Mouse (Mus musculus) kidney, postnatal 10 days (tissue): Measurements from ENCODE around the gene Snapin.
A peak's percentile ranks its signal among the peaks of the same experiment; 100 is the strongest.

Experiments used
- DNase-seq: peaks from one replicate; pipeline ENCODE4 v3.0.0; 2021; ENCODE audit warnings: mixed read lengths

Snapin gene

DNA sequence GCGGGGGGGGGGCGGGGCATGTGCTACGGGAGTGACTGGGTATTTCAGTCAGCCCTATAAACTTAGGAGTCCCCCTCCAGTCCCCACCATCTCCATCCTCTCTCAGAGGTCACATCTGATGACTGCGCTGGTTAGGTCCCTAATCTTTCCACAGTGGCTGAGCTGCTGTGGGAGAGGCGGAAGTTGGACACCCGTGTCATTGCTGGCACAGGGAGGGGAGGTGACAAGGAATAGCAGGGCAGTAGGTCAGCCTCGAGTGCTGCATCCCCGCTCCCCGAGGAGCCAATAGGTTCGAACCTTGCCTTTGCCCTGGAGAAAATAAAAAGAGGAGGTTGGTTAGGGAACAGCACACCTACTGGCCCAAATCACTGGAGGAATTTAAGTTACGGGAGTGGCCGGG is 40.0 kb downstream of the Snapin start:
- DNase-seq: no peak

DNA sequence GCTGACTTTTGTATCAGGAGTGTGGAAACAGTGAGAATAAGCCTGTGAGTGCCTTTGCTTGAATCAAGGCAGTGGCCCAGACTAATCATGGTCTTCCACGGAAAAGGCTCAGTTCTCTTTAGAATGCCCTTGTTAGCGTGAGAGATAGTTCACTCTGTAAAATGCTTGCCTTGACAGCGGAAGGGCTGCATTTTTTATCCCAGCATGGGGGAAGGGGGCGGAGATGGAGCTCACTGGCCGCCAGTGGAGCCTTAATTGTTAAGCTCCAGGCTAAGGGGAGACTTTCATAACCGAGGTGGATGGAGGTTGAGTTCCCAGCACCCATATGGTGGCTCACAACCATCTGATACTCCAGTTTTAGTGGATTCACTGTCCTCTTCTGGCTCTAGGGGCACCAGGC is 42.2 kb downstream of the Snapin start:
- DNase-seq: peak; percentile 55

DNA sequence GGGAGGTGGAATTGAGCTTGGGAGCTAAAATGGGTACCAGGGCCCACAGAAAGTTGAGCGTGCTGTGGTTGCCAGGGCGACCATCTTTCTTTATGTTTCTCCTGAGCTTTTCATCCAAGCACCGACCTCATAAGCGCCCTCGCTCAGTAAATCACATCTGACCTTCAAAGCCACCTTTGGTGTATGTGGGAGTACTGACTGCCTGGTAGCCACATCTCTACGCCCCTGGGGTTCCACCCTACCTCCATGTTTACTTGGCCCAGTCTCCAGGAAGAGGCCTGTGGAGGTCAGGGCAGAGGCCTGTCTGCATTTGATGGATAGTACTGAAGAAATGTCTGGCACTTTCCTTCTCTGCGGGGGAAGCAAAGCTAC is 43.7 kb downstream of the Snapin start:
- DNase-seq: peak; percentile 55

DNA sequence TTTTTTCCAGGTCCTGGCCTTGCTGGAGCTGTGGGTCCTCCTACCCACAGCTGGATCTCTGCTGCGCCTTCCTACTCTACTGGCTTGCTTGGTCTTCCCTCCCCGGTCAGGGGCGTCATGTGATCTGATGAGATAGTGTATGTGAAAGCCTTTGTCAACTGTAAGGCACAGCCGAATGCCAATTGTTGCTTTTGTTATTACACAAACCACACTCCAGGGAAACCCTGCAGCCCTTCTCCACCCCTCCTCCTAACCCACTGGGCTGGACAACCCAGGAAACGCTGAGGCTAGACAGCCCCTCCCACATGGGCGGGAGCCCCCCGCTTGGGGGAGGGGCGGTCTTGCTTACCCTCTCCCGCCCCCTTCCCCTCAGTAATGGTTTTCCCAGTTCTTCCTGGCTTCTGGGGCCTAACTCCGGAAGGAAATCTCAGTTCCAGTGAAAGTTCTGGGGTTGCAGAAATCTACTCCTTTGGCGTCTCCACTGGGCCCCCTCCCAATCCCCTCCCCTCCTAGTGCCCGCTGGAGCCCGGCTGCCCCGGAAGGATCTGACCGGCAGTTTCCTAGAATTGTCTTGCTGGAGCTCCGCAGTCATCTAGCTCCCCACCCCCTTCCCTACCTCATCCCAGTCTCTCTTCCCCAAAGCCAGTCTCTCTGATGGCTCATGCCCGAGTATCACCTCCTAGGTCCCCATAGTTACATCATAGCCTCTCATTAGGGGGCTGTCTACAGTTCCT is 44.3 kb downstream of the Snapin start:
- peak; percentile 94 for DNase-seq

DNA sequence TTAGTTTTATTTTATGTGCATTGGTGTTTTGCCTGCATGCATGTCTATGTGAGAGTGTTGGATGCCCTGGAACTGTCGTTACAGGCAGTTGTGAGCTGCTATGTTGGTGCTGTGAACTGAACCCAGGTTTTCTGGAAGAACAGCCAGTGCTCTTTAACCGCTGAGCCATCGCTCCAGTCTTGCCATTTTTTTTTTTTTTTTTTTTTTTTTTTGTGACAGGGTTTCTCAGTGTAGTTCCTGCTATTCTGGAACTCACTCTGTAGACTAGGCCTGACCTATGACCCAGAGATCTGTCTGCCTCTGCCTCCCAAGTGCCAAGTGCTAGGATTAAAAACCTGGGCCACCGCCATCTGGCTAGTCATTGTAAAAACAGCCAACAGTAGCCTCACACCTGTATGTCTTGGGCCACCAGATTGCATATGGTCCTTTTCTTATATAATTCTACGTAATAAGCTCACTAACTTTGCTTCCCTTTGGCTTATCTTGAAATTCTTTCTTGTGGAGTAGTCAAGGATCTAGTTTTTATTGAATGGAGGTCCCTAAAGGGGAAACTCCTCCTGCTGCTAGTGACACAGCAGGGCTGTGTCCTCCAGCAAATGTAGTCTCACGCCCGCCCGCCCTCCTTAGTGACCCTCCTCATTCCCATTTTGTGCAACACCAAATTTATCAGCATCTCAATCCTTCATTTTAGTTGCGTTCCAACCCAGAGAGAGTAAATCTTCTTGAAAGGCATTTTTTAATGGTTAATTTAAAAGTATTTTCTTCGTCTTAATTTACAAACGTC is 45.2 kb downstream of the Snapin start:
- peak; percentile 58 for DNase-seq

DNA sequence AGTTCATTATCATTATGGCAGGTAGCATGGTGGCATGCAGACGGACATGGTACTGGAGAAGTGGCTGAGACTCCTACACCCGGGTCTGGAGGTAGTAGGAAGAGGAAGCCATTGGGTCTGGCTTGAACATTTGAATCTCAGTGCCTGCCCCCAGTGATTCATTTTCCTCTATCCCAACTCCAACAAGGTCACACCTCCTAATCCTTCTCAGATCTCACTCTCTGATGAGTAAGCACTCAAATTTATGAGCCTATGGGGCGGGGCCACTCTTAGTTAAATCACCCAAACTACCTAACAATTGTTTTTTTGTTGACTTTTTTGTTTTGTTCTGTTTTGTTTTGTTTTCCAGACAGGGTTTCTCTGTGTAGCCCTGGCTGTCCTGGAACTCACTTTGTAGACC is 46.9 kb downstream of the Snapin start:
- no peak for DNase-seq

DNA sequence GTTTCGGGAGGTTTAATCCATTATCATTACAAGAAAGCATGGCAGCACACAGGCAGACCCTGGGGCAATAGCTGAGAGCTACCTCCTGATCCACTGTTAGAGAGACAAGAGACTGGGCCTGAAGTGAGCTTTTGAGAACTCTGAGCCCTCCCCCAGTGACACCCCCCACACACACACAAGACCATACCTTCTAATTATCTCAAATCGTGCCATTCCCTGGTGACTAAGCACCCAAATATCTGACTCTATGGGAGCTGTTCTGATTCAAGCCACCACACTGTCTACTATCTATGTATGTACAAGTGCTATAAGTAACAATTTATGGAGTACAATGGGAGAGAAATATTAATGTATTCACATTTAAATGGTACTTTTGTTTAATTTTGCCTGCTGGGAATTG is 50.1 kb downstream of the Snapin start:
- DNase-seq: no peak
